ENCODE assay signal across 32 mouse cellular contexts in genomic region chr19:20860270-20860669, GRCm38 (mm10).
"Had no signal": no experiment of that assay in that cellular context is flagged by ENCODE, and none has a peak within 500 bp of the region (broad histone marks: within the 10 kb centered on the region; RNA-seq: fewer than 3 reads in every experiment).

No protein-coding gene starts in this region.

- H3K27ac ChIP-seq: limb, embryonic 10.5 days; limb, embryonic 12.5 days; limb, embryonic 13.5 days; limb, embryonic 15.5 days; liver, embryonic 12.5 days; liver, embryonic 13.5 days; liver, embryonic 14.5 days; liver, embryonic 15.5 days; lung, embryonic 15.5 days; macrophage; midbrain, embryonic 10.5 days; midbrain, embryonic 12.5 days; midbrain, embryonic 13.5 days; midbrain, embryonic 15.5 days; neural tube, embryonic 12.5 days had no signal

- H3K9me3 ChIP-seq: limb, embryonic 10.5 days; limb, embryonic 12.5 days; limb, embryonic 13.5 days; limb, embryonic 15.5 days; liver, embryonic 12.5 days; liver, embryonic 13.5 days; liver, embryonic 15.5 days; lung, embryonic 15.5 days; megakaryocyte, embryonic 14.5 days; midbrain, embryonic 10.5 days; midbrain, embryonic 12.5 days; midbrain, embryonic 13.5 days; midbrain, embryonic 15.5 days; neural tube, embryonic 12.5 days had no signal

- H3K4me2 ChIP-seq: limb, embryonic 12.5 days; limb, embryonic 13.5 days; limb, embryonic 15.5 days; liver, embryonic 11.5 days; liver, embryonic 12.5 days; liver, embryonic 13.5 days; liver, embryonic 15.5 days; lung, embryonic 14.5 days; lung, embryonic 15.5 days; midbrain, embryonic 11.5 days; midbrain, embryonic 12.5 days; midbrain, embryonic 13.5 days; midbrain, embryonic 15.5 days; neural tube, embryonic 12.5 days had no signal

- H3K36me3 ChIP-seq: limb, embryonic 10.5 days; limb, embryonic 12.5 days; limb, embryonic 13.5 days; limb, embryonic 15.5 days; liver, embryonic 12.5 days; liver, embryonic 13.5 days; liver, embryonic 15.5 days; lung, embryonic 15.5 days; midbrain, embryonic 10.5 days; midbrain, embryonic 12.5 days; midbrain, embryonic 13.5 days; midbrain, embryonic 15.5 days; neural tube, embryonic 12.5 days had no signal

- DNase-seq: left cerebral cortex, postnatal 4 days; liver; liver, embryonic 13.5 days; liver, postnatal 0 days; lung, adult 18-20 months; lung, adult 2 months; lung, embryonic 14.5 days; lung, postnatal 10 days; lung, postnatal 14 days; lung, postnatal 36 days; lung, postnatal 4 days; midbrain, embryonic 14.5 days had no signal

- H3K27me3 ChIP-seq: limb, embryonic 12.5 days; limb, embryonic 13.5 days; limb, embryonic 15.5 days; liver, embryonic 12.5 days; liver, embryonic 13.5 days; liver, embryonic 15.5 days; lung, embryonic 15.5 days; megakaryocyte, embryonic 14.5 days; midbrain, embryonic 12.5 days; midbrain, embryonic 13.5 days; midbrain, embryonic 15.5 days; neural tube, embryonic 12.5 days had no signal

- H3K4me3 ChIP-seq: limb, embryonic 10.5 days; limb, embryonic 12.5 days; limb, embryonic 13.5 days; limb, embryonic 15.5 days; liver, embryonic 12.5 days; liver, embryonic 13.5 days; liver, embryonic 15.5 days; lung, embryonic 15.5 days; megakaryocyte, embryonic 14.5 days; midbrain, embryonic 10.5 days; midbrain, embryonic 12.5 days; midbrain, embryonic 13.5 days; midbrain, embryonic 15.5 days; myocyte; neural tube, embryonic 12.5 days had no signal

- H3K9ac ChIP-seq: limb, embryonic 12.5 days; limb, embryonic 13.5 days; limb, embryonic 15.5 days; liver, embryonic 12.5 days; liver, embryonic 13.5 days; liver, embryonic 14.5 days; liver, embryonic 15.5 days; liver, postnatal 0 days; lung, embryonic 14.5 days; lung, embryonic 15.5 days; midbrain, embryonic 12.5 days; midbrain, embryonic 13.5 days; midbrain, embryonic 15.5 days; neural tube, embryonic 12.5 days had no signal

- ATAC-seq: liver, embryonic 12.5 days; liver, postnatal 0 days; lung, postnatal 0 days; midbrain, embryonic 13.5 days; midbrain, embryonic 15.5 days; midbrain, embryonic 16.5 days had no signal

- H3K4me1 ChIP-seq: limb, embryonic 10.5 days; limb, embryonic 12.5 days; limb, embryonic 13.5 days; limb, embryonic 15.5 days; liver, embryonic 12.5 days; liver, embryonic 13.5 days; liver, embryonic 15.5 days; lung, embryonic 15.5 days; midbrain, embryonic 10.5 days; midbrain, embryonic 12.5 days; midbrain, embryonic 13.5 days; midbrain, embryonic 15.5 days; neural tube, embryonic 12.5 days had no signal
